Mouse (Mus musculus) G1E-ER4 (cell line): ENCODE measurements around the gene Med13l. TPM values are rescaled to one million over a fixed set of nuclear protein-coding genes. Genes with fewer than 3 reads are reported as not detected.

Experiments used
- GATA1 ChIP-seq: IDR thresholded peaks from one replicate; pipeline ENCODE4 v1.8.0; 2012; ENCODE audit warnings: low read length, inconsistent platforms
- polyA plus RNA-seq: library from polyadenylated mRNA; stranded (reverse); fragments of >175 nt; gene quantifications from 2 replicates; pipeline ENCODE4 v1.2.3, GENCODE M21; 2012

Gene Med13l
- polyA plus RNA-seq, 1 experiment = 4.9 TPM

DNA sequence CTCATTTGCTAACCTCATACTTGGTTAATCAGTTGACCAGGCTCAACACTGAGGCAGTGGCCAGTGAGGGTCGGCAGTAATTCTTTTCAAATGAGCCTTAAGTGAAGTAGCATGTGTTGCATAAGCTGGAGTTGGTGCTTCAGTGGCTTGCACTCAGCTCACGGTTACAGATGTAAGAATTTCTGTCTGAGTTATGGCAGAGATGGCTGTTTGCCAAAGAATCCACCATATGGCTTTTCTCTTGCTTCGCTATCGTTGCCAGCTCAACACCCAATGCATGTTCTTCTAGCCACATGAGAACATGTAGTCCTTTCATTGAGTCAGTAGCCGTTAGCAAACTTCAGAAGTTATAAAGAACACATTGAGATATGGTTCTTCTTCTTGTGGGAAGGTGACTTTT lies 63.3 kb downstream of the Med13l start:
- TF ChIP-seq GATA1 = no peak

DNA sequence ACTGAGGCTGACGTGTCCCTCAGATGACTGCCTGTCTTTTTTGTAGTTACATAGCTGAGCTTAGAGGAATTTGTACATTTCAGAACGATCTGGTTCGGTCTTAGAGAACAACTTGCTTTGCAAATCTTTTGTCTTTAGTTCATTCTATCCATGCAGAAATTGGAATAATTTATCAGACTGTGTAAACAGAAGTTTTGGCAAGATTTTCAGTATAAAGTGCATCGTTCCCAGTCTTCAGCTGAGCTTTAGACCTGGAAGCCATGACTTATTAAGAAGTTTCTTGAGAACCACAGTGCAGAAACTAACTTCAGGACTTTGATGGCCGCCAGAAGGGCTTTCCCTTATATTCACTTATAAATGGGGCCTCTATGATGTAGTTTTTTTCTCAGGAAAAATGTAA lies 67.2 kb downstream of the Med13l start:
- TF ChIP-seq GATA1 = no peak

DNA sequence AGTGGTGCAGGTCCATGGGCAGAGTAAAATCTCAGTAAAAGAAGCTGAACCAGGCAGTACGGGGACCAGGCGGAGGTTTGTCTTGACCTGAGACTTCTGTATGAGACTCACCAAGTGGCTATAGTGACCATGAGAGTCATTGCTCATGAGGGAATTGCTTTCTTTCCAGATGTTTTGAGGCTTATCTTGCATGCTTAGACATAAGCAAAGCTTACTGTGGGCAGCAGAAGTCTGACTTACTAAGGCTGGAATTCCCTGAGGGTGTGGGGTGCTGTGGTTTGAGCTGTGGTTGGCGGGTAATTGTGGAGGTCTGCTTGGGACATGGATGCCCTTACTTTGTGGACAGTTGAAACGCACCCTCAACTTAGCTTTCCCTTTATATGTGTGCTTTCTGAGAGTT lies 67.7 kb downstream of the Med13l start:
- TF ChIP-seq GATA1 = no peak

DNA sequence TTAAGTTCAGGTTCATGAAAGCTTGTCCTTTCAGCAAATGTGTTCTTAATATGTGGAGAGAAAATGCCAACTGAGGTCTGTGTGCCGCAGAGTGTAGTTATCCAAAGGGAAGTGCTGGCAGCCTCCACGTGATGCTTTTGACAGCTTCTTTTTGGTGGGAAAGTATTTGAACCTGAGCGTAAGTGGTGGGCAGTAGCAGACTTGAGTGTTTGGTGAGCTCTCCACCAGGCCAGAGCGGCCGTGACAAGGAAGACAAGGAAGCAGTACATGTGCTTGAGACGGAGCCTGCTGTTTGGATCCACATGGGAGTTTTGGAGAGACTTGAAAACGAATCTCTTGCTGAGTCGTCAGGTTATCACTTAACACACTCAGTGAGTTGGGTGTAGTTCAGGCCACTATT lies 71.9 kb downstream of the Med13l start:
- TF ChIP-seq GATA1 = no peak

DNA sequence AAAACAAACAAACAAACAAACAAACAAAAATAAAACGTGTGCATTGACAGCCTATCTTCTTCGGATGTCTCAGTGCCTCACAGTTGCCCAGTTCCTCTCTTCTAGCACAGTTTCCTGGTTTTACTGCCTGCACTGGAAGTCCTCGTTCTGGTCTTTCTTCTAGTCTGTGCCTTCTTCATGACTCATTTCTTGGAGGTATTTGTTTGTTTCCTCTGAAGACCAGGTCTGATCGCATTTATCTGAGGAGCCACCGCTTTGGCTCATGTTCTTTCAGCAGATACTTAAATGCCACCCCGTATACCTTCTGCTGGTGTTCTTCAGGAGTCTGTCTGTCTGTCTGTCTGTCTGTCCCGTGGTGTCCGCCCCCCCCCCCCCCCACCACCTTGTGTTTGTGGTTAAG lies 72.6 kb downstream of the Med13l start:
- no peak for TF ChIP-seq GATA1

DNA sequence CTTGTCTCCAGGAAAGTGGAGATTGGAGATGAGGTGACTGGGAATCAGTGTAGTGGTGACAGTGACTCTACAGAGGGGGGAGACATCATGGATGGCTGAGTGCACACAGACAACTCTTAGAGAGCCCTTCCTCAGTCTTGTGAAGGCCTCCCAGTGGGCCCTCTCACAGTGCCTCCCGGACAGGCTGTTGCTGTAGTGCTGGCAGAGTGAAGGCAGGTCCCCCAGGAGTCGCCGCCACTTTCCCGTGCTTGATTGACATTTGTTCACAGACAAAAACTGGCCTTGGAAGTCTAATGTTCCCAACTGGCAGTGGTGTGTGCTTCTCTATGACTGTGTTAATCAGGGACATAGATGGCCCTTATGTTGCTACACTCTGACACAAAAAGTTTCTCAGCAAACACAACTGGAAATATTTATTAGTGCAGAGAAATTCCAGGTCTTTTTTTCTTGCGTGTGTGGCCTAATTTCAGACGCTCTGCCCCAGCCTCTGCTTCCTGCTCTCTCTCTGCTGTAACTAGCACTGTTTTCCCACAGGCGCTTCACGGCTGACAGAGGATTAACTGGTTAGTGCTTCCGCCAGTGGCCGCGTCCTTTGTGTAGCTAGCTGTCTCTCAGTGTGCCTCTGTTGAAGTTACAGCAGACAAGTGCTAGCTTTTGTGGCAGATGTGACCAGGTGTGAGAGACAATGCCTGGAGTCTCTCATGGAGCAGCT lies 75.2 kb downstream of the Med13l start:
- TF ChIP-seq GATA1 = no peak

DNA sequence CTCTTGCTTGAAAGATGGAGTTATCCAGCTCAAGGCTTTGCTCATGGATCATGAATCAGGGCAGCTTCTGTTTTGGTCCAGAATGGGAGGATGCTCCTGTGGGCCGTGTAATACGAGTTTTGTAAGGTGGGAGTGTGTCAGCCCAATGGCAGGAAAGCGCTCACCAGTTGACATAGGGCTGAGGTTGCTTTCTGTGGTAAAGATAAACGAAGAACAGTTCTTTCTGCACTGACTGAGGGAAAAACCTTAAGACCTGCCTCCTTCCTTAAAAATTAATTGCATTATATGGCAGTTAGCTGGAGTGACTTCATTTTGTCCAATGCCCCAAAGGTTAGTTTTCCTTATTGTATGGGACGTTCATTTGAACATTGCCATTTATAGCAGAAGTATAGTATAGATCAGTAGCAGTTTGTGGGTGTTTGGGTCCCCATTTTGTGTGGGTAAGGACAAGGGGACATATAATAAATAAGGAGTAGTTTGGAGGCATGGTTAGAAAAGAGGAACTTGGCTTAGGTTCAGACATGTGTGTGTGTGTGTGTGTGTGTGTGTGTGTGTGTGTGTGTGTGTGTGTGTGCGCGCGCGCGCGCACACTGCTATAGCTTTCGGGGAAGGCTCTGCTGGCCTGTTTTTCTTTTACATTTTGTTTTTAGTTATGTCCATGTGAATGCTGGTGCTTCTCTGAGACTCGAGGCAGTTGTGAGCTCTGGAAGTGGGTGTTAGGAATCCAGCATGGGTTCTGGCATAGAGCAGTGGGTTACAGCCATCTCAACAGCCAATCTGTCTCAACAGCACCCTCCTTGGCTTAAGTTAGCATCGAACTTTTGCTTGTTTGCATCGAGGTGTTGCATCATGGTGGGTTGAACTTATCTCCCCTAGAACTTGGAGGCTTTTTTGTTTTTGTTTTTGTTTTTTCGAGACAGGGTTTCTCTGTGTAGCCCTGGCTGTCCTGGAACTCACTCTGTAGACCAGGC lies 76.2 kb downstream of the Med13l start:
- TF ChIP-seq GATA1 = no peak

DNA sequence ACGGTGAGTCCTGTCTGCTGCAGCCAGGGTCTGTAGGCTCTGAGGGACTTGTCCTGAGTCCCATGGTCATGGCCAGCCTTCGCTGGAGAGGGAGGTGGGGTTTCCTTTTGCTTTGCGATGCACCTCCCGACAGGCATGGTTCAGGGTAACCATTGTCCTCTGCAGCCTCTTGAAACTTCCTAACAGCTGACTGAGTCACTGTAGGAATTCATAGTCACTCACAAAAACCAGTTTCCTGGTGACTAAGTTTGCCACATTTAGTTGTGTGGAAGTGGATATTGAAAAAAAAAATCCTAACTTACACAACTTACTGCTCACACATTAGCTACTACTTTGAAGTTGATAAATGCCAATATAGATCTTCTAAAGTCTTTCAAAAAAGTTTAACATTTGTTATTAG lies 77.5 kb downstream of the Med13l start:
- no peak for TF ChIP-seq GATA1

DNA sequence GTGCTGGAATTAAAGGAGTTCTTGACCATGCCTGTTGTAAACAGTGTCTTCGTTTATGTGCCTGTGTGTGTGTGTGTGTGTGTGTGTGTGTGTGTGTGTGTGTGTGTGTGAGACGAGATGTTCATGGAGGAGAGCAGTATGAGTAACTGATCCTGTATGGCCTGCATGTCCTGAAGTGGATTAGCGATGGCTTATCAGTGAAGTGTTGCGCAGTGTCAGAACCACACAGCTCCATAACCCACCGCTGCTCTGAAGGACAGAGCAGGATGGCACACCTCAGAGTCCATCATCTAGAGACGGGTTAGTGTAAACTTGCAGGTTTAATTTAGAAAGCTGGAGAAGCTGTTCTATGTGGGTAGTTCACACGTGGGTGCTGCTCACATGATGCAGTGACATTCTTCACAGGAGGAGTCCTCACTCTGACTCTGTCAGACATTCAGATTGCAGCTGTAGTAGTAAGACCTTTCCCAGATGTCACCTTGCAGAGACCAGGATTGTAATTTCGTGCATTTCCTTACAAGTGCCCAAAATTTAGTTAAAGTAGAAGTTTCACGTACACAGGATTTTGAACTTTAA lies 78.1 kb downstream of the Med13l start:
- TF ChIP-seq GATA1 = no peak

DNA sequence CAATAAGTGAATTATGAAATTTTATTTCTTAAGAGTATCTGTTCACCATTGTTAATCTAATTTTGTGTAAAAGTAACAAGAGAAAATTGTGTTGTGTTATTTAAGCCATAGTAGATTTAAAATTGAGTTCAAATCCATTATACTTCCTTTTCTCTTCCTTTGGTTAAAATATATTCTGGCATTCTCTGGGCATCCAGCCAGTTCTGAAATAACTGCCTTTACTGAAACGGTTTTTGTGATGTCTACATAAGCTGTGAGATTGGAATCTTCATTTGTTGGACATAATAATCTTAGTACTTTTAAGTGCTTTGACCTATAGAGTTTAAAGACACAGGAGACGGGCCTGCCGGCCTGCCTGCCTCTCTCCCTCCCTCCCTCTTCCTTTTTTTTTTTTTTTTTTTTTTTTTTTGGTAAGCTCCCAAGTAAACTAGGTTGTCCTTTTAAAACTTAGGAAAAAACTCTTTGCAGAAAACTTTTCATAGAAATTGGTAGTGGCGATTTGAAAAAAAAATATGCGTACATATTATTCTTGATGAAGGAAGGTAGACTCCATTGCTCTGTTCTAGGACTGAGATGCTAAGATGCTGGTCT lies 78.7 kb downstream of the Med13l start:
- no peak for TF ChIP-seq GATA1

DNA sequence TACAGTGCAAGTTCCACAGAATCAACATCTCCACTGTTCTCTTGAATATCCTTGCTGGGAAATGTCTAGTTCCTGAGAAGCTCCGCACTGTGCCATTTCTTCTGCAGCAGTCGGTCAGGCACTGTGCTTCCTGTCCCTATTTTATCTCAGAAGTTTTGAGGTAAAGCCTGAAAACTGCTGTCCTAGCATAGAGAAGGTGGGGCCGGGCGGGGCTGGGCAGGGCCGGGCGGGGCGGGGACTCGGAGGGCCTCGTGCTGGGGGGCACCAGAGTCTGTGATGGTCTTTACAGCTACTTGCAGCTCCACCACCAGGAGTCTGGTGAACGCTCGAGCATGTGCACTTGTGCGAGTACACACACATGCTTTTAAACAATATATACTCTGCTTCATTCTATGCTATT lies 83.6 kb downstream of the Med13l start:
- TF ChIP-seq GATA1 = no peak

DNA sequence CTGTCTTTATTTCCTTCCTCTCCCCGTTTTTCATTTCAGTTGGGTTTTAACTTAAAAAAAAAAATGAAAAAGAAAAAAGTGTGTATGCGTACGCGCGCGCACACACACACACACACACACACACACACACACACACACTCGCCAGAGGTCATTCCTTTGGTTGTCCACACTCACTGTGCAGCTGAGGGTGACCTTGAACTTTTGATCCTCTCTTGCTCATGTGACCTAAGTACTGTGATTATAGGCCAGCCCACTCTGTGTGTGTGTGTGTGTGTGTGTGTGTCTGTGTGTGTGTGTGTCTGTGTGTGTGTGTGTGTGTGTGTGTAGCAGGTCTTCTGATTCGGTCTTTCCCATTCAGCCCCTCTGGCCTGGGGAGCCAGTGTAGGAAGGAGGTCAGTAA lies 84.0 kb downstream of the Med13l start:
- TF ChIP-seq GATA1 = no peak

DNA sequence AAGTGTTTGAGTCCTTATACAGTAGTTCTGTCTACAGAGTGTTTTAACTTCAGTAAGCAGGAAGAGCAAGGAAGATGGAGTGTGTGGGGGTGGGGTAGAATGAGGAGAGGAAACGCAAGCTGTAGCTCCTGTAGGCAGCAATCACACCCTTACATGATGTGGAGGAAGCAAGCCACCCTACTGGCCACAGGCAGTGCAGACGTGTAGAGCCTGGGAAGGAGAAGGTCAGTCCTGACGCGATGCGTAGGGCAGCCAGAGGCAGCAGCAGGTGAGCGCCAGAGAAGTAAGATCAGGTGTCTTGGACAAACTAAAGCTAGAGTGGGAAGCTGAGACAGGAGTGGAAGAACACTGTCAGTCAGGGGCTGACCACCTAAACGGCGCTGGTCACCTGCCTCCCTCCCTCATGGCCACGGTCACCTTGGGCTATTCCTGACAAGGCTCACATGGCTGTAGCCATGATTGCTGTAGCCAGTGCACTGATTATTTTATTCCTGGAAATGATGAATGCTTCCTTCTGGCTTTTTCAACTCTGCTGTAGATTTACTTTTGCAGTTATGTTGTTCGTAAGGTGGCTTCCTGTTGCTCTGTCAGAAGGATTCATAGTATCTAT lies 84.8 kb downstream of the Med13l start:
- no peak for TF ChIP-seq GATA1

DNA sequence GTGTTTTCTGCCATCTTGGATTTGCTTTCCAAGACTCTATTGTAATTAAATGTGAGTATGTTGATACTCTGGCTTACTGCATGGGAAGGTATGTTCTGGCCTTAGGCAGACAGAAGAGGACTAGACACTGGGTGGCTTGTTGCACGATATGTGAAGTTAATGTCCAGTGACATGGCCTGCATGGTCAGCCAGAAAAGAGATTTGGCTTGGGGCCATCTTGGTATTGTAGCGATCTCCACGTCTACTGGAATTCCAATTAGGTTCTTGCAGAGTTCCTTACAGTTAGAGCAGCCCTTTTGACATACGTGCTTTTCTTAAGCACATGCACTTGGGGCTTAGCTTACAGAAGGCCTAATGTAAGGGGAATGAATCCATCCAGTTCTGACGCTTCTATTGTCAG lies 86.4 kb downstream of the Med13l start:
- TF ChIP-seq GATA1 = no peak

DNA sequence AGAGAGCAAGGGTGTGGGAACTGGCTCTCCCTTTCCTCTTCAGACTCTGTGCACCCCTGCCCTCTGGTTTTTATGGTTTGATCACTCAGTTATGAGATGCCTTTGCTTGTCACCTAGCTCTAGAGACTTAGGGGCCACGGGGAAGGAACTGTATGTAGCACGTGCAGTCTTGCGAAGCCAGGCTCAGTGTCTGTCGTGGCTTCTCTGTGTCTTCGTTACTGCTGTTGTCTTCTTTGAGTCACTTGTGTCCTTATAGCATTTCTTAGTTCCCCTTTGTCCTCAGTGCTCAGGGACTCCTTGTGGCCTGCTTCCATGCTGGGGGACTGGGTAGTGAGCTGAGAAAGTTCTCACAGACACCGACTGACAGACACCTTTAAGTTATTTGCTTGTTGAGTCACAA lies 86.9 kb downstream of the Med13l start:
- no peak for TF ChIP-seq GATA1
